Comparison of ENCODE assay signal across 13 mouse cellular contexts in genomic region chr1:31058861-31059351, GRCm38 (mm10).
A peak's percentile ranks its signal among the peaks of the same experiment; 100 is the strongest.
DNase-seq lines count a peak whose midpoint lies in the region; ATAC-seq lines count a peak whose summit lies in the region.
"Had no signal": no experiment of that assay in that cellular context is flagged by ENCODE, and none has a peak within 500 bp of the region (broad histone marks: within the 10 kb centered on the region; RNA-seq: fewer than 3 reads in every experiment).

No protein-coding gene starts in this region.

- WGBS in kidney, embryonic 16.5 days: 47% methylated on average over 2 of the region's 2 CpGs
- WGBS in hindbrain, embryonic 16.5 days: 57% methylated on average over 2 of the region's 2 CpGs

- no peaks in the 10 kb centered on the region for H3K27me3 ChIP-seq in kidney, embryonic 16.5 days (ENCODE audit: insufficient read depth, low read length)
- H3K27me3 ChIP-seq in hindbrain, embryonic 16.5 days (replicated peaks; ENCODE audit: control insufficient read depth, insufficient read depth, low read length): no peaks in the 10 kb centered on the region
- H3K27me3 ChIP-seq: embryonic facial prominence, embryonic 15.5 days; limb, embryonic 12.5 days; lung, embryonic 15.5 days; midbrain, embryonic 12.5 days had no signal

- H3K36me3 ChIP-seq in kidney, embryonic 16.5 days (ENCODE audit: insufficient read depth, low read length): no peaks in the 10 kb centered on the region
- H3K36me3 ChIP-seq in hindbrain, embryonic 16.5 days (ENCODE audit: control insufficient read depth, insufficient read depth, low read length): no peaks in the 10 kb centered on the region
- H3K36me3 ChIP-seq: embryonic facial prominence, embryonic 15.5 days; limb, embryonic 12.5 days; lung, embryonic 15.5 days; midbrain, embryonic 12.5 days had no signal

- peak; percentile 46; the same call in 1 of the 2 replicates for ATAC-seq in kidney, embryonic 16.5 days (ENCODE audit: low FRiP score, low TSS enrichment)
- ATAC-seq in hindbrain, embryonic 16.5 days: peak; percentile 70; the same call in 1 of the 2 replicates

- H3K27ac ChIP-seq in kidney, embryonic 16.5 days (ENCODE audit: low read length): no peak overlapping the region
- H3K27ac ChIP-seq in hindbrain, embryonic 16.5 days (ENCODE audit: low read depth, low read length): no peak overlapping the region
- H3K27ac ChIP-seq: embryonic facial prominence, embryonic 15.5 days; limb, embryonic 12.5 days; lung, embryonic 15.5 days; midbrain, embryonic 12.5 days had no signal

- DNase-seq in kidney, postnatal 25 days: no peak
- peak; percentile 14 for DNase-seq in urinary bladder, postnatal 14 days (ENCODE audit: low spot score)
- DNase-seq in urinary bladder, postnatal 4 days (ENCODE audit: low spot score in 2 of 2): no peak
- DNase-seq in heart, postnatal 4 days: no peak
- DNase-seq in frontal cortex, postnatal 25 days (ENCODE audit: low spot score in 2 of 2): no peak
- DNase-seq: cerebellum, postnatal 25 days; layer of hippocampus, adult 9-11 months had no signal

- H3K9ac ChIP-seq in kidney, embryonic 16.5 days (replicated peaks; ENCODE audit: low read length): no peak overlapping the region
- H3K9ac ChIP-seq in hindbrain, embryonic 16.5 days (ENCODE audit: low read depth, low read length): no peak overlapping the region
- H3K9ac ChIP-seq: embryonic facial prominence, embryonic 15.5 days; limb, embryonic 12.5 days; lung, embryonic 15.5 days; midbrain, embryonic 12.5 days had no signal

- H3K9me3 ChIP-seq in kidney, embryonic 16.5 days (ENCODE audit: low read length): no peaks in the 10 kb centered on the region
- no peaks in the 10 kb centered on the region for H3K9me3 ChIP-seq in hindbrain, embryonic 16.5 days (ENCODE audit: control insufficient read depth, low read length)
- H3K9me3 ChIP-seq: embryonic facial prominence, embryonic 15.5 days; limb, embryonic 12.5 days; lung, embryonic 15.5 days; midbrain, embryonic 12.5 days had no signal

- H3K4me3 ChIP-seq in kidney, embryonic 16.5 days (ENCODE audit: low read length): no peak overlapping the region
- no peak overlapping the region for H3K4me3 ChIP-seq in hindbrain, embryonic 16.5 days (ENCODE audit: low read length)
- H3K4me3 ChIP-seq: embryonic facial prominence, embryonic 15.5 days; limb, embryonic 12.5 days; lung, embryonic 15.5 days; midbrain, embryonic 12.5 days had no signal

- no peak overlapping the region for H3K4me2 ChIP-seq in kidney, embryonic 16.5 days (replicated peaks; ENCODE audit: low read depth, low read length)
- H3K4me2 ChIP-seq in hindbrain, embryonic 16.5 days (ENCODE audit: low read length): no peak overlapping the region
- H3K4me2 ChIP-seq: embryonic facial prominence, embryonic 15.5 days; limb, embryonic 12.5 days; lung, embryonic 15.5 days; midbrain, embryonic 12.5 days had no signal

- peaks cover 14% of the 10 kb centered on the region for H3K4me1 ChIP-seq in kidney, embryonic 16.5 days (ENCODE audit: insufficient read depth, low read length)
- H3K4me1 ChIP-seq in hindbrain, embryonic 16.5 days (ENCODE audit: control insufficient read depth, insufficient read depth, low read depth, low read length): no peaks in the 10 kb centered on the region
- H3K4me1 ChIP-seq: embryonic facial prominence, embryonic 15.5 days; limb, embryonic 12.5 days; midbrain, embryonic 12.5 days had no signal
